Mouse (Mus musculus) lung, adult 2 months (tissue): Measurements from ENCODE around the gene Phpt1.

Experiments
- CTCF ChIP-seq: fragments of 200-500 bp; IDR thresholded peaks from 2 replicates; pipeline ENCODE4 v1.5.1; 2011; ENCODE audit warnings: mild to moderate bottlenecking, low read length, control low read depth; ENCODE audit not compliant: insufficient read depth
- POLR2A ChIP-seq: fragments of 200-500 bp; IDR thresholded peaks from 2 replicates; pipeline ENCODE4 v1.6.1; 2011; ENCODE audit warnings: low read depth, mild to moderate bottlenecking, control low read depth, low read length, borderline replicate concordance; ENCODE audit errors: extremely low read depth

GRCm38 (mm10) chr2:25558774-25559173, 16.2 kb downstream of the Phpt1 start:
- TF ChIP-seq CTCF = no peak
- no peak for TF ChIP-seq POLR2A
